Mouse (Mus musculus) stomach, embryonic 15.5 days (tissue): ENCODE measurements around the gene Commd2. TPM values are rescaled to one million over a fixed set of nuclear protein-coding genes. Genes with fewer than 3 reads are reported as not detected.

ENCODE experiments used
- ATAC-seq: fragments of 200-750 bp; cut with Nextera tagmentation; 2 replicates; pipeline ENCODE4 v1.8.0; 2017; ENCODE audit warnings: low read depth, moderate number of reproducible peaks, moderate TSS enrichment; ENCODE audit not compliant: insufficient read depth, low FRiP score
- H3K27ac ChIP-seq: fragments of 300-500 bp; sonication (generic); 2 replicates; pipeline ENCODE4 v1.5.1; 2015; ENCODE audit warnings: mild to moderate bottlenecking, inconsistent platforms
- H3K27me3 ChIP-seq: fragments of 300-500 bp; sonication (generic); replicated peaks from 2 replicates; pipeline ENCODE4 v1.6.1; 2015; ENCODE audit warnings: inconsistent platforms
- H3K36me3 ChIP-seq: fragments of 300-500 bp; sonication (generic); 2 replicates; pipeline ENCODE4 v1.6.1; 2015; ENCODE audit warnings: inconsistent platforms
- H3K4me1 ChIP-seq: fragments of 300-500 bp; sonication (generic); 2 replicates; pipeline ENCODE4 v1.6.1; 2015; ENCODE audit warnings: inconsistent platforms
- H3K4me2 ChIP-seq: fragments of 300-500 bp; sonication (generic); 2 replicates; pipeline ENCODE4 v1.6.1; 2015; ENCODE audit warnings: mild to moderate bottlenecking, inconsistent platforms
- H3K4me3 ChIP-seq: fragments of 300-500 bp; sonication (generic); replicated peaks from 2 replicates; pipeline ENCODE4 v1.5.1; 2015; ENCODE audit warnings: inconsistent platforms
- H3K9ac ChIP-seq: fragments of 300-500 bp; sonication (generic); 2 replicates; pipeline ENCODE4 v1.6.1; 2015; ENCODE audit warnings: inconsistent platforms
- H3K9me3 ChIP-seq: fragments of 300-500 bp; sonication (generic); 2 replicates; pipeline ENCODE4 v1.6.1; 2016; ENCODE audit warnings: inconsistent platforms
- WGBS: fragments of 180-500 bp; shearing (Covaris S2); methylation state at CpG from one replicate; pipeline ENCODE4 v1.1.7; 2015; 5-methylcytosine and 5-hydroxymethylcytosine counted together
- polyA plus RNA-seq: library from polyadenylated mRNA; unstranded; fragments of >200 nt; fragmentation: Nextera tagmentation; extraction: Ambion mirVana; gene quantifications from 2 replicates; pipeline ENCODE4 v1.2.1, GENCODE M21; 2015

The Commd2 gene
- polyA plus RNA-seq, 1 experiment from 2014 or later = 85.6 TPM

- Histone ChIP-seq H3K9me3 (no peaks in the 10 kb centered on the region), H3K4me3 (no peak overlapping the region), H3K4me1 (no peaks in the 10 kb centered on the region), H3K27me3 (no peaks in the 10 kb centered on the region), H3K4me2 (no peak overlapping the region), H3K9ac (no peak overlapping the region), H3K36me3 (no peaks in the 10 kb centered on the region), H3K27ac (no peak overlapping the region)
- 68% methylated on average over 6 of the region's 6 CpGs for WGBS
- ATAC-seq = no peak
These were observed 7.1 kb upstream of the Commd2 start for GRCm38 (mm10) chr3:57658608-57659007.

DNA sequence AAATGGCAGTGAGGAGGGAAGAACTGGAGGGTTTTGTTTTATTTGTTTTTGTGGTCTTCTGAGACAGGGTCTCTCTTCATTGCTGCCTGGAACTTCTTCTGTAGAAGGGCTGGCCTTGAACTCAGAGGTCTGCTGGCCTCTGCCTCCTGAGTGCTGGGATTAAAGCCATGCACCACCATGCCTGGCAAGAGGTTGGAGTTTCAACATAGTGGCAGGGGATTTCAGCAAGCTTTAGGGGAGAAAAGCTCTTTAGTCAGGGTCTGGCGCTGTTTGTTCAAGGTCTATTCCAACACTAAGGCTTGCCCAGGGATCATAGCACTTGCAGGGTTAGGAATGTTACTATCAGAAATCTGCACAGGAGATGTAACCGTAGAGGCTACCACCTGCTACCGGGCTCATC, 2.1 kb upstream of the Commd2 start:
- Histone ChIP-seq H3K36me3 (no peaks in the 10 kb centered on the region), H3K27ac (no peak overlapping the region), H3K9ac (no peak overlapping the region), H3K4me3 (no peak overlapping the region), H3K9me3 (no peaks in the 10 kb centered on the region), H3K4me2 (no peak overlapping the region), H3K27me3 (no peaks in the 10 kb centered on the region), H3K4me1 (no peaks in the 10 kb centered on the region)
- 88% methylated on average over 3 of the region's 3 CpGs for WGBS
- no peak for ATAC-seq

DNA sequence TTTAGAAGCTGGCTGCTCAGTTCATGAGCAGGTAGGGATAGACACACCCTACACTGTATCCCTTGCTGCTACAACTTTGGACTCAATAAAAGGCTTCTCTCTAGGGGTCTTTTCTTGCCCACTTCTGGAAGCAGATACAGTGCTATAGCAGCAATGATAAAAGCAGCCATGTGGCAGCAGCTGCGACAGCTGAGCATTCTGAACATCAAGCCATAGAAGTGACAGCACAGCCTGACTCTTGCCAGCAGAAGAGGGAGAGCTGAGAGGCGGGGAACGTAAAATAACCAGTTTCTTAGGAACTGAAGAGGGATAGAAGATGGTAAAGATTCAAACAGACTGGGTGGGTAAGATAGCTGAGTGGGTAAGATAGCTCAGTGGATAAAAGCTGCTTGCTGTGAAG, 970 bp upstream of the Commd2 start:
- no peak overlapping the region for H3K27ac ChIP-seq
- ATAC-seq = no peak
- no peak overlapping the region for H3K4me3 ChIP-seq
- H3K4me2 ChIP-seq = no peak overlapping the region
- WGBS = 85% methylated on average over 3 of the region's 3 CpGs
- no peaks in the 10 kb centered on the region for H3K36me3 ChIP-seq
- no peaks in the 10 kb centered on the region for H3K4me1 ChIP-seq
- H3K27me3 ChIP-seq = no peaks in the 10 kb centered on the region
- H3K9me3 ChIP-seq = no peaks in the 10 kb centered on the region
- H3K9ac ChIP-seq = no peak overlapping the region

- Histone ChIP-seq H3K4me3 (peak overlapping the region; percentile 76), H3K27me3 (no peaks in the 10 kb centered on the region), H3K4me2 (peak overlapping the region; percentile 59), H3K36me3 (no peaks in the 10 kb centered on the region), H3K9me3 (no peaks in the 10 kb centered on the region), H3K27ac (no peak overlapping the region), H3K9ac (no peak overlapping the region; the same call in 1 of the 2 replicates), H3K4me1 (no peaks in the 10 kb centered on the region)
- 62% methylated on average over 3 of the region's 3 CpGs for WGBS
- ATAC-seq = no peak
These were observed 347 bp upstream of the Commd2 start for GRCm38 (mm10) chr3:57651865-57652259.

GRCm38 (mm10) chr3:57643191-57643590, 8.3 kb downstream of the Commd2 start:
- Histone ChIP-seq H3K9ac (no peak overlapping the region), H3K4me2 (no peak overlapping the region), H3K27me3 (no peaks in the 10 kb centered on the region), H3K4me3 (no peak overlapping the region), H3K4me1 (no peaks in the 10 kb centered on the region), H3K36me3 (peaks cover 10% of the 10 kb centered on the region), H3K27ac (no peak overlapping the region), H3K9me3 (no peaks in the 10 kb centered on the region)
- 91% methylated on average over 6 of the region's 6 CpGs for WGBS
- ATAC-seq = no peak

DNA sequence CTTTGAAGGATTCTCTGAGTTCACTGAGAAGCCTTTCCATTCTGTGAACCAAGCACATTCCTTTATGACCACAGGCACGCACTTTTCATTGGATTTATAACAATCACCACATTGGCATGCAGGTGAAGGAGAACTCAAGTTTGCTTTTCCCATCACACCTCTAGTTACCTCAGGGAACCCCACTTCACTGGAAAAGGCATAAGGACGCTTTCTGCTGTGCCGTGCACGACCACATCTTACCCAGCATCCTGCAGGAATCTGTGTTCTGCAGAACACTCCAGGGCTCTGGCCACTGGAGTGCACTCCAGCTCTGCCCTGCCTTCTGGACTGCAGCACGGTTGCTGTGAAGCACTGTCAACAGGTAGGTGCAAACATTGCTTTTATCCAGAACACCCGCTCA, 13.9 kb downstream of the Commd2 start:
- Histone ChIP-seq H3K36me3 (no peaks in the 10 kb centered on the region), H3K27ac (no peak overlapping the region), H3K9me3 (no peaks in the 10 kb centered on the region), H3K9ac (no peak overlapping the region), H3K4me2 (no peak overlapping the region), H3K4me3 (no peak overlapping the region), H3K4me1 (no peaks in the 10 kb centered on the region), H3K27me3 (no peaks in the 10 kb centered on the region)
- no peak for ATAC-seq
- WGBS = 58% methylated on average over 6 of the region's 6 CpGs

DNA sequence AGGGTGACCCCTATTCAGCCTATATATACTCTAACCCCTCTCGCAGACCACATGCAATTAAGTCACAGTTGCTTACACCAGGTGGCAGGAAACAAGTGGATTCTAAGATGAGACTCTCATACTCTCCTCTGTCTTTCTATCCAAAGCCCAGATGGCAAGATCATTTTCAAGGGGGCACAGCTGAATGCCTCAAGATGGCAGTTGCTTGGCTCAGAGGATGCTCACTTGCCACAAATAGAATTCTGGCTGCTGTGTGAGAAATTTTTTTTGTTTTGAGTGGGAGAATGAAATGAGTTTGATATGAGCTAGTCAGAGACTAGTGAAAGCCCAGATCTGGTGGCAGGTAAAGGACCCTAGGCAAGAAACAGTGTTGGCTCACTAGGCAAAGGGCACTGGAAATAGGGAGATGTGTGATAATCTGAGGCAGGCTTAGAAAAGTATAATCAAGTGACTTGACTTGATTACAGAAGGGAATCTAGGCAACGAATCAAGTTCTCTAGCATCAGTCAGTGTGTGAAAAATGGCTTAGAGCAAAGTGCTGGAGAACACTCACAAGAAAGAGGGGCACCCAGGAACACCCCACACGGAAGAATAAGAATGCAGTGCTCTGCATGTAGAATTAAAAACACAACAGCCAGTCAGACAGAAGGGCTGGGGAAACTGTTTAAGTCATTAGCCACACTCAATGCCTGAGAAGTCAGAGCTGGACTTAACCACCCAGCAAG, 16.6 kb downstream of the Commd2 start:
- 74% methylated on average over 3 of the region's 3 CpGs for WGBS
- no peaks in the 10 kb centered on the region for H3K9me3 ChIP-seq
- H3K4me3 ChIP-seq = no peak overlapping the region
- ATAC-seq = no peak
- H3K9ac ChIP-seq = no peak overlapping the region
- H3K4me2 ChIP-seq = no peak overlapping the region
- no peaks in the 10 kb centered on the region for H3K4me1 ChIP-seq
- H3K27ac ChIP-seq = no peak overlapping the region
- no peaks in the 10 kb centered on the region for H3K27me3 ChIP-seq
- no peaks in the 10 kb centered on the region for H3K36me3 ChIP-seq

DNA sequence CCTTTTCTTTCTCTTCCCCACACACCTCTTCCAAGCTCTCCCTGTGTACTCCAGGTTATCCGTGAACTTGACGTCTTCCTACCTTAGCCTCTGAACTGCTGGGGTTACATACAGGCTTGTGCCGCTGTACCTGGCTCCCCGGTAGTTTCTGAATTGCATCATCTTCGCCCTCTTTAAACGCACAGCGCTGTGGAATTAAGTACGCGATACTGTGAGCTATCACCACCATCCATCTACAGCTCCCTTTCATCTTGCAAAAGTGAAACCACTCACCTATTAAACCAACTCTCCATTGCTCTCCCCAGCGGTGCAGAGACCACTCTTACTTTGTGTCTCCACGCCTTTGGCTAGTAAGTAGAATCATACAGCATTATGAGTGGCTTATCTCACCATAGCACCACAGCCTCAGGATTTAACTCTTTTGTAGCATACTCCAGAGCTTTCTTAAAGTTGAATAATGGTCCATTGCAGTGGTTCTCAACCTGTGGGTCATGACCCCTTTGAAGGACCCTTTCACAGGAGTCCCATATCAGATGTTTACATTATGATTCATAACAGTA, 24.5 kb downstream of the Commd2 start:
- H3K27ac ChIP-seq = no peak overlapping the region
- 68% methylated on average over 11 of the region's 11 CpGs for WGBS
- H3K27me3 ChIP-seq = no peaks in the 10 kb centered on the region
- no peak overlapping the region for H3K4me2 ChIP-seq
- H3K9me3 ChIP-seq = no peaks in the 10 kb centered on the region
- no peaks in the 10 kb centered on the region for H3K36me3 ChIP-seq
- H3K4me3 ChIP-seq = no peak overlapping the region
- ATAC-seq = no peak
- H3K9ac ChIP-seq = no peak overlapping the region
- H3K4me1 ChIP-seq = no peaks in the 10 kb centered on the region

DNA sequence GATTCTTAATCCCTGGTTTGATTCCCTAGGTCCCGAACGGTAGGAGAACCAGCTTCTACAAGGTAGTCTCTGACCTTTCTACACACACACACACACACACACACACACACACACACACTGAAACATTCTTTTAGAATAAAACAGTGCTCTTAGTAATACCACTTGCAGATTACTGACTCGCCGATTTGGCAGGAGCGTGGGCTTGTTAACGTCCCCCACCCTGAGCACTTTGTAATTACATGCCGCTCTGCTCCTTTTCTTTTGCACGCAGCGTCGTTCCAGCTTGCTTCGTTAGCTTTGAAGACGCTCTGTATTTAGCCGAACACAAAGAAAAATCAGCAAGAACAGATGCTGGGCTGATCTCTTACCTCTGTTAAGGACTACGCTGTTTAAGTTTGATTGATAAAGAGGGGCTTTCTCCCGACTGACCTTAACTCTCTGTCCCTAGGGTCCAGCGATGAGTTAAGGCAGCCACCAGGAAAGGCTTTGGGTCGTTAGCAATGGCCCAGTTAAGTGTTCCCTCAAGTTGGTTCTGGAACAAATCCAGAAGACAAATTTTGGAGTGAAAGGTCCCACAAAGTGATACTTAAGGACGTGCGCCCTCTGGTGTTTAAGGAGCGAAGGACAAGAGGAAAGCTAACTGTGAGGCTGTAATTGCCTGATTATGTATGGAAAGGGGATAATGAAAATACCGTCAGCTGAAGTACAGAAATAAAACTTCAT, 26.1 kb downstream of the Commd2 start:
- peak overlapping the region; percentile 52 for H3K4me2 ChIP-seq
- WGBS = 27% methylated on average over 21 of the region's 21 CpGs
- H3K27ac ChIP-seq = no peak overlapping the region; the same call in 1 of the 2 replicates
- no peaks in the 10 kb centered on the region for H3K9me3 ChIP-seq
- 0 out of 2 replicates have a peak, but pooled peaks have one; percentile 27 for ATAC-seq
- H3K36me3 ChIP-seq = no peaks in the 10 kb centered on the region
- no peaks in the 10 kb centered on the region for H3K4me1 ChIP-seq
- peak overlapping the region; percentile 35 for H3K4me3 ChIP-seq
- no peak overlapping the region for H3K9ac ChIP-seq
- H3K27me3 ChIP-seq = no peaks in the 10 kb centered on the region

DNA sequence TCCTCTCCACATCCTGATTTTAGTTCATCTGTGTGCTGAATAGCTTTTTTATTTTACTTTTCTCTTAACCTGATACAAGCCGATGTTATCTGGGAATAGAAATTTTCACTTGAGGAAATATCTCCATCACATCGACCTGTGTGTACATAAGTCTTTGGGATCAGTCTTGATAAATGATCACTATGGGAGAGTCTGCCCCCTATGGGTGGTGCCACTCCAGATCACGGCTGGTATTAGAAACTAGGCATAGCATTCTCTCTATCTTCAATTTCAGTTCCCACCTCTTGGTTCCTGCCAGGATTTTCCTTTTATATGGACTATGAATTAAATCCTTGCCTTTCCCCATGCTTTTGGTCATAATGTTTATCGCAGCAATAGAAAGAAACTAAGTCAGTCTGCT, 31.8 kb downstream of the Commd2 start:
- 75% methylated on average over 4 of the region's 4 CpGs for WGBS
- Histone ChIP-seq H3K27me3 (no peaks in the 10 kb centered on the region), H3K27ac (no peak overlapping the region), H3K9me3 (no peaks in the 10 kb centered on the region), H3K4me1 (no peaks in the 10 kb centered on the region), H3K36me3 (no peaks in the 10 kb centered on the region), H3K4me2 (no peak overlapping the region), H3K9ac (no peak overlapping the region), H3K4me3 (no peak overlapping the region)
- ATAC-seq = no peak

DNA sequence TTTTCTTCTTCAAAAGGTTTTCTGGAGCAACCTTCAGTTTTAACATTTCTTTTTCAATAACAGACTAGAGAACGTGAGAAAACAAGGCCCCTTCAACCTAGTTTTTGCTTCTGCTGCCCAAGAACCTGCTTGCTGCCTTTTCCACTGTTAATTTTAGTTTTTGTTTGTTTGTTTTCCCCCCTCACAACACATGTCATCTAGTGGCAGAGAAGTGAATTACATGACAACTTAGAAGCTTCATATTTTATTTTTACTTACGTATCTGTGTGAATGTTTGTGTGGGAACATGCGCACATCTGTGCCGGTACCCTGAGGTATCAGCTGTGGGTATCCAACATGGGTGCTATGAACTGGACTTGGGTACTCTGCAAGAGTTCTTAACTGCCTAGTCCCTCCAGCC, 35.9 kb downstream of the Commd2 start:
- WGBS = 88% methylated on average over 4 of the region's 4 CpGs
- Histone ChIP-seq H3K4me1 (no peaks in the 10 kb centered on the region), H3K4me3 (no peak overlapping the region), H3K27ac (no peak overlapping the region), H3K27me3 (no peaks in the 10 kb centered on the region), H3K9ac (no peak overlapping the region), H3K9me3 (no peaks in the 10 kb centered on the region), H3K36me3 (no peaks in the 10 kb centered on the region), H3K4me2 (no peak overlapping the region)
- ATAC-seq = no peak

DNA sequence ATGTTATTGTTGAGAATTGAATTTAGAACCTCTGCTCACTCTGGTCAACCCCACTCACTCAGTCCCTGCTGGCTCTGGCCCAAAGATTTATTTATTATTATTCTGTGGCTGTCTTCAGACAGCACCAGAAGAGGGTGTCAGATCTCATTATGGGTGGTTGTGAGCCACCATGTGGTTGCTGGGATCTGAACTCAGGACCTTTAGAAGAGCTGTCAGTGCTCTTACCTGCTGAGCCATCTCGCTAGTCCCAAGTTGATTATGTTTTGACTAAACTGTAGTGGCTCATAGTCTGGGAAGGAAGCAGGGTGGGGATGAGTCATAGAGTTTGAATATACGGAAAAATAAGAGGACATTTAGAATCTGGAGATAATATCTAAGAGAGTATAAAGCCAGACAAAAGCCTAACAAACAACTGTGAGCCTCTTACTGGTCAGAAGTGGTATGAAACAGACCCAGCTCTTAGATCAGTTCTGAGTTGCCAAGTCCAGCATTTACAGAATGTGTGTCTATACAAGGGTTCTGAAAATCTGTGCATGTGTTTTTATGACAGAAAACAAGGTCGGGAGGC, 39.0 kb downstream of the Commd2 start:
- Histone ChIP-seq H3K4me3 (no peak overlapping the region), H3K36me3 (no peaks in the 10 kb centered on the region), H3K27ac (no peak overlapping the region), H3K27me3 (no peaks in the 10 kb centered on the region), H3K4me2 (no peak overlapping the region), H3K9me3 (no peaks in the 10 kb centered on the region), H3K4me1 (no peaks in the 10 kb centered on the region), H3K9ac (no peak overlapping the region)
- no peak; the same call in 1 of the 2 replicates for ATAC-seq
- WGBS = 55% methylated on average over 3 of the region's 3 CpGs
